Mouse (Mus musculus): ENCODE measurements around the gene Farp1.
"Not testable (repeated sequence)": the region's sequence is repeated elsewhere in the genome, so short reads cannot be mapped to it uniquely, and the experiment has no call there.

Farp1 gene

GRCm38 (mm10) chr14:121182967-121183366 is 148.0 kb downstream of the Farp1 start:
- DNase-seq (ENCODE audit: low read depth, low spot score), result no peak

GRCm38 (mm10) chr14:121183414-121184130 is 148.6 kb downstream of the Farp1 start:
- no peak for DNase-seq (ENCODE audit: low read depth, low spot score)

GRCm38 (mm10) chr14:121184351-121184750 is 149.4 kb downstream of the Farp1 start:
- DNase-seq (ENCODE audit: low read depth, low spot score), result no peak

GRCm38 (mm10) chr14:121186402-121186894 is 151.4 kb downstream of the Farp1 start:
- DNase-seq (ENCODE audit: low read depth, low spot score), result no peak

- DNase-seq (ENCODE audit: low read depth, low spot score), result not testable (repeated sequence)
Observed at GRCm38 (mm10) chr14:121189840-121190239, 154.8 kb downstream of the Farp1 start.

- DNase-seq (ENCODE audit: low read depth, low spot score), result no peak
Observed at GRCm38 (mm10) chr14:121190386-121190785, 155.4 kb downstream of the Farp1 start.

GRCm38 (mm10) chr14:121191739-121192138 is 156.7 kb downstream of the Farp1 start:
- DNase-seq (ENCODE audit: low read depth, low spot score), result no peak

- no peak for DNase-seq (ENCODE audit: low read depth, low spot score)
Observed at GRCm38 (mm10) chr14:121192394-121192793, 157.4 kb downstream of the Farp1 start.

- no peak for DNase-seq (ENCODE audit: low read depth, low spot score)
Observed at GRCm38 (mm10) chr14:121193981-121194380, 159.0 kb downstream of the Farp1 start.

- DNase-seq (ENCODE audit: low read depth, low spot score), result no peak
Observed at GRCm38 (mm10) chr14:121198915-121199572, 164.0 kb downstream of the Farp1 start.

- no peak for DNase-seq (ENCODE audit: low read depth, low spot score)
Observed at GRCm38 (mm10) chr14:121199789-121200188, 164.8 kb downstream of the Farp1 start.

GRCm38 (mm10) chr14:121200353-121200752 is 165.4 kb downstream of the Farp1 start:
- no peak for DNase-seq (ENCODE audit: low read depth, low spot score)

GRCm38 (mm10) chr14:121201178-121201577 is 166.2 kb downstream of the Farp1 start:
- no peak for DNase-seq (ENCODE audit: low read depth, low spot score)

- no peak for DNase-seq (ENCODE audit: low read depth, low spot score)
Observed at GRCm38 (mm10) chr14:121205459-121205858, 170.5 kb downstream of the Farp1 start.

GRCm38 (mm10) chr14:121207441-121208158 is 172.6 kb downstream of the Farp1 start:
- DNase-seq (ENCODE audit: low read depth, low spot score), result no peak

GRCm38 (mm10) chr14:121208159-121208515 is 173.1 kb downstream of the Farp1 start:
- no peak for DNase-seq (ENCODE audit: low read depth, low spot score)

- no peak for DNase-seq (ENCODE audit: low read depth, low spot score)
Observed at GRCm38 (mm10) chr14:121210318-121210717, 175.3 kb downstream of the Farp1 start.

- DNase-seq (ENCODE audit: low read depth, low spot score), result no peak
Observed at GRCm38 (mm10) chr14:121213650-121214049, 178.7 kb downstream of the Farp1 start.

- no peak for DNase-seq (ENCODE audit: low read depth, low spot score)
Observed at GRCm38 (mm10) chr14:121214636-121215257, 179.7 kb downstream of the Farp1 start.

GRCm38 (mm10) chr14:121215817-121216216 is 180.8 kb downstream of the Farp1 start:
- DNase-seq (ENCODE audit: low read depth, low spot score), result no peak

- DNase-seq (ENCODE audit: low read depth, low spot score), result no peak
Observed at GRCm38 (mm10) chr14:121216672-121217071, 181.7 kb downstream of the Farp1 start.

- no peak for DNase-seq (ENCODE audit: low read depth, low spot score)
Observed at GRCm38 (mm10) chr14:121218620-121219019, 183.6 kb downstream of the Farp1 start.
